Mouse (Mus musculus) brain, embryonic 14.5 days (tissue): ENCODE data around the gene Gpr137. TPM values are rescaled to one million over a fixed set of nuclear protein-coding genes. Genes with fewer than 3 reads are reported as not detected.

Experiments used
- DNase-seq: peaks from one replicate; pipeline ENCODE4 v3.0.0-alpha.2; 2011; ENCODE audit warnings: low read depth
- CTCF ChIP-seq: fragments of 200-500 bp; IDR thresholded peaks from 2 replicates; pipeline ENCODE4 v1.5.1; 2012; ENCODE audit warnings: inconsistent platforms, mild to moderate bottlenecking, moderate library complexity, borderline replicate concordance; ENCODE audit not compliant: insufficient read depth, insufficient read length; ENCODE audit errors: extremely low read depth
- POLR2A ChIP-seq: fragments of 200-500 bp; IDR thresholded peaks from 2 replicates; pipeline ENCODE4 v1.6.1; 2012; ENCODE audit warnings: mild to moderate bottlenecking, inconsistent platforms, borderline replicate concordance; ENCODE audit not compliant: poor library complexity, insufficient read depth, insufficient read length, severe bottlenecking; ENCODE audit errors: extremely low read depth
- polyA plus RNA-seq: library from polyadenylated mRNA; depleted of rRNA; stranded (reverse); fragments of >200 nt; gene quantifications from 2 replicates; pipeline ENCODE4 v1.2.3, GENCODE M21; 2012

Gpr137 gene
- polyA plus RNA-seq, 1 experiment, result 75.5 TPM

GRCm38 (mm10) chr19:6969665-6970381, 27.5 kb upstream of the Gpr137 start:
- DNase-seq, result peak; percentile 67
- TF ChIP-seq POLR2A (peak; percentile 43; the same call in 1 of the 2 replicates), CTCF (peak; percentile 62)

DNA sequence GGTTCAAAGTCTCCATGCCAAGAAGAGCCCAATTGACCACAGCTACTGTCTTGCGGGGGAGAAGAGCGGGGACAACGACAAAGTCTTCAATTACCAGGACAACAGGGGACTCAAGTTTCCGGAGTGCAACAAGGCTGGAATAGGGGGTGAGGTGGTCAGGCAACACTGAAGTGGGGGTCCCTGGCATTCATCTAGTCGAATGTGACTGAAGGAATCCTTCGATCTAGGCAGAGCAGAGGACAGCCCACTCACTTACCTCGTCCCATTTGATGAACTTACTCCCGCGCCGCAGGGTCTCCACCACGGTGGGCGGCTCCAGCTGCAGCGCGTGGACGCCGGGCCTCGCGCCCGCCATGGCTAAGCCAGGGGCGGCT, 27.0 kb upstream of the Gpr137 start:
- TF ChIP-seq POLR2A (no peak), CTCF (no peak)
- no peak for DNase-seq

DNA sequence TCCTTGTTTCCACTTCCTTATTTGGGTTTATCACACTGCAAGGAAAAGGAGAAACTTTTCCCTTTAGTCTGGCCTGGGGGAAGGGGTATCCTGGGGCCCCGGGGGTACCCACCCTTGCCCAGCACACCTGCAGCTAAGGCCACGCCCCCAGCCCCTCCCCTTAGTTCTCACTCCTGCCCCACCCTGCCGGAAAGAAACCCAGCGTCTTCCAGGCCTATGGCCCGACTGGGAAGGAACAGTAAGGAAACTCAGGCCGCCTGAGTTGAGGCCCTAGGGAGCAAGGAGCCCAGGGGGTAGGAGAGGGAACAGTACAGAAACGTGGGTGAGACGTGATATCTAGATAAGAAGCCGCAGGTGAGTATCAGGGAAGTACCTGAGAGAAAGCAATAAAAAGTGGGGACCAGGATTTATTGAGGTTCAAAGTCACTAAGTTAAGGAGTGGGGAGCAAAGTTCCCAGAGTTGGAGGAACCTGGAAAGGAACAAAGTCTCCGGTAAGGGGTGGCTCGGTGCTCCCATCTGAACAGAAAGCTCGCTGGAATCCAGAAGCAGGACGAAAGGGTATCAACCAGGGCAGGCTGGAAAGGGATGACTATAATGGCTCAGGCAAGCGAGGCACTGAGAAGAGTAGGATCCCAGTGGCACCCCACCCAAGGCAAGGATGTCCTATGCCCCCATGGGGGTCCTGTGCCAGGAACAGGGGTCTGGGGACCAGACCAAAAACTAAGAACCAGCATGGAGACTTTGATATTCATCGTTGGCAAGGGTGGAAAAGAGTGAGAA, 26.4 kb upstream of the Gpr137 start:
- no peak for TF ChIP-seq CTCF
- TF ChIP-seq POLR2A, result no peak

GRCm38 (mm10) chr19:6956461-6956860, 14.2 kb upstream of the Gpr137 start:
- TF ChIP-seq CTCF, result no peak
- TF ChIP-seq POLR2A, result no peak
- no peak for DNase-seq

More for the DNA sequence above, 26.4 kb upstream of the Gpr137 start:
- DNase-seq, result no peak

- DNase-seq, result no peak
- TF ChIP-seq CTCF (no peak), POLR2A (no peak)
These were observed 13.1 kb upstream of the Gpr137 start for GRCm38 (mm10) chr19:6955424-6955823.

GRCm38 (mm10) chr19:6954046-6954445, 11.8 kb upstream of the Gpr137 start:
- TF ChIP-seq CTCF, result peak; percentile 35; the same call in 1 of the 2 replicates
- TF ChIP-seq POLR2A, result no peak
- no peak for DNase-seq

DNA sequence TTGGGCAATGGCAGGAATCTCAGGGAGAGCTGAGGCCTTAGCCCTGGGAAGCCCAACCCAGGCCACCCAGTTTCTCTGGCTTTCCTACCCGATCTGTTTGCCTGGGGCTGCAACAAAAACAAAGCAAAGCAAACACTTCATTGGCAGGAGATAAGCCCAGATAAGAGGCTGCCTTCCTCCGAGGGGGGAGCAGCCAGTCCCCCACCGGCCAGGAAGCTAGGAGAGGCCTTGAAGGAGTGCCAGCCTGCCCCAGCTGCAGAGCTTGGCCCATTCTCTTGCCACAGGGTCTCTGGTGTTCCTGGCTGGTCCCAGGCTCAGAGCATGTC, 10.4 kb upstream of the Gpr137 start:
- TF ChIP-seq CTCF, result no peak
- no peak for TF ChIP-seq POLR2A
- no peak for DNase-seq

GRCm38 (mm10) chr19:6951994-6952711, 9.9 kb upstream of the Gpr137 start:
- TF ChIP-seq CTCF, result no peak
- no peak for TF ChIP-seq POLR2A
- peak; percentile 82 for DNase-seq

DNA sequence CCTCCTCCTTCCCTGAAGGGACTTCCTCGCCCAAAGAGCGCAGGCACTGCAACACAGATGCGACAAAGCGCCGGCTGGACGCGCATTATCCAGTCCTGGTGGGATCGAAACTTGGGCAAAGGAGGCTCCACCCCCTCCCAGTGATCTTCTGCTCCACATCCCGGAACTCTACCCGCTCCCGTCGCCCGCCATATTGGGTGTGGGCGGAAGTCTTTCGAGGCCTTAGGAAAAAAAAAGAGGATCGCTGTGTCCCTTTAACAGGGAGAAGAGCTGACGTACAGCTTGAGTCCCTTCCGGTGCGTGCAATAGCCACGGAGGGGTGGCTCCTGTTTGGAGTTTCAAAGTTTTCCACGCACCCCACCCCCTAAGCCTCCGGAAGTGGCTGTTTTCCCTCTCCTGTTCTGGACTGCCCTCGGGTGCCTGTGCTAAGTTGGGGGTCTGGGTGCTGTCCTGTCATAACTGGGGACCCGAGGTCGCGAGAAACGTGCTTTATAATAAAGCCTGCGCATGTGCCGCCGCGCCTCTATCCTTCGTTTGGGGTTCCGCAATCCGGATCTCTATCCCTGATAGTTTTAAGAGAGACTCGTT, 9.2 kb upstream of the Gpr137 start:
- TF ChIP-seq CTCF, result no peak
- TF ChIP-seq POLR2A, result peak; percentile 61; the same call in 1 of the 2 replicates
- DNase-seq, result peak; percentile 98

DNA sequence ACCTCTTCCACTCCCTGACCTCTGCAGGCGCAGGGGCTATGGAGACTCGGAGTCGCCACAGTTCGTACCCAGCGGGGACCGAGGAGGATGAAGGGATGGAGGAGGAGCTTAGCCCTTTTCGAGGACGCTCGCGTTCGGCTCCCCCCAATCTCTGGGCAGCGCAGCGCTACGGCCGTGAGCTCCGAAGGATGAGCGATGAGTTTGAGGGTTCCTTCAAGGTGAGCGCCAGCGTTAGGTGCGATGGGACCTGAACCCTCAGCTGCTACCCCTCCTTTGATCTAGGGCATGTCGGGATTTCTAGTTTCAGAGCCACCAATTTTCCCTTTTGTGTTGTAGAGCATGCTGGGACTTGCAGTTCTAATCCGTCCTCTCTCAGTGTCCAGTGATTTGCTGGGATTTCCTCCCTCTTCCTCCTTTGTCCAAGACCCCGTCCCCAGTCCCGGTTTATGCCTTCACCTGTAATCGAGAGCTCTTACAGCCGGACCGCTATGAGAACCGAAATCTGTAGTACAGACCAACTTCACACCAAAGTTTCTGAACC, 8.4 kb upstream of the Gpr137 start:
- TF ChIP-seq POLR2A (peak; percentile 67; the same call in 1 of the 2 replicates), CTCF (no peak)
- DNase-seq, result peak; percentile 92

DNA sequence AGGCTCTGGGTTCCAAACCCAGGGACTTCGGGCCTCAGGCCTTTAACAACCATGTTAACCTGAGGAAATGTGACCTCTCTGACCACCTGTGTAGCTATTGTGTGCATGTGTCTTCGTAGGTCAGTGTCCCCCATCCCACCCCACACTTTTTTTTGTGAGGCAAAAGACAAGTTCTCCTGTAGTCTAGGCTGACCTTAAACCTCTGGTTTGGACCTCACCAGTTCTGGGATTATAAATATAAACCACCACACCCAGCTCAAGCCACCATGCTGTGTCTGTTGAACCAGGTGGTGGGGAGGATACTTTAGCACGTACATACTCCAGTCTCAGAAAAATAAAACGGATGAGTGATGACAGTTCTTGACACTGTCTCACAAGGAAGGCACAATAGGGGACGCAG, 7.7 kb upstream of the Gpr137 start:
- TF ChIP-seq CTCF (no peak), POLR2A (no peak)
- no peak for DNase-seq

- no peak for DNase-seq
These were observed 7.3 kb upstream of the Gpr137 start for GRCm38 (mm10) chr19:6949532-6949931.

More at GRCm38 (mm10) chr19:6949532-6949931, 7.3 kb upstream of the Gpr137 start:
- TF ChIP-seq POLR2A (no peak), CTCF (no peak)
